8 mouse cellular contexts compared by ENCODE assay signal in the genomic region with DNA sequence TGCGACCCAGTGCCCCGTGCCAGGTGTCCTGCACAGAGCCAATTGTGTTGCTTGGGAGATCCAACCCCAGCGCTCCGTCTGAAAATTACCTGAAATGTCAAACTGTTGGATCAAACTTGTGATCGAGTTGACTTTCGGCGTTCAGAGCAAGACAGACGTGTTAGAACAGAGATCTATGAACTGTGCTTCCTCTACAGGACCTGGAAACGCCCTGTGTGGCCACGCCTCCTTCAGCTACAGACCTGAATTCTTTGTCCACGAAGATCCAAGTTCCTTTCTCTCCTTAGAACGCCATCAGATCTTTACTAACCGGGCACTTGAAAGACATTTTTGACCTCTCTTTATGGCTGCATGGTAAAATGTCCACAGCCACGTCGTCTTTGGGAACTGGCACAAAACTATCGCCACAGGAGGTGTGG. TPM values are rescaled to one million over a fixed set of nuclear protein-coding genes. Genes with fewer than 3 reads are reported as not detected.
A peak's percentile ranks its signal among the peaks of the same experiment; 100 is the strongest.
DNase-seq lines count a peak whose midpoint lies in the region; ATAC-seq and TF ChIP-seq lines count a peak whose summit lies in the region.
"Had no signal": no experiment of that assay in that cellular context is flagged by ENCODE, and none has a peak within 500 bp of the region (broad histone marks: within the 10 kb centered on the region; RNA-seq: fewer than 3 reads in every experiment).

Osmr (minus strand) TSS at position 369 of the 419 bp plus-strand sequence.

- no peaks in the 10 kb centered on the region for H3K9me3 ChIP-seq in limb, embryonic 15.5 days

- intact Hi-C loops in left cerebral cortex, postnatal 25 days (cut with DNase I), result no loop called here

- TF ChIP-seq CTCF in C2C12 (IDR thresholded peaks at IDR 0.05; ENCODE audit: control insufficient read depth, insufficient read depth, insufficient read length), result no peak
- TF ChIP-seq CTCF in olfactory bulb, adult 2 months (IDR thresholded peaks at IDR 0.05; ENCODE audit: insufficient read depth, low read depth, low read length), result no peak

- peaks cover 15% of the 10 kb centered on the region for H3K79me2 ChIP-seq in C2C12 (ENCODE audit: control insufficient read depth, insufficient read depth)

- H3ac ChIP-seq in C2C12 (ENCODE audit: control insufficient read depth, insufficient read length, low read depth), result peak within 1 kb of the TSS; percentile 94

- peaks cover 14% of the 10 kb centered on the region for H3K4me1 ChIP-seq in limb, embryonic 15.5 days
- peaks cover 12% of the 10 kb centered on the region for H3K4me1 ChIP-seq in olfactory bulb, adult 2 months (ENCODE audit: control insufficient read depth, insufficient read depth, low read length)

- no peaks in the 10 kb centered on the region for H3K36me3 ChIP-seq in C2C12 (ENCODE audit: control insufficient read depth, insufficient read depth)
- H3K36me3 ChIP-seq in limb, embryonic 15.5 days, result no peaks in the 10 kb centered on the region

- no peak for ATAC-seq in limb, embryonic 15.5 days (ENCODE audit: insufficient number of reproducible peaks, low FRiP score, low TSS enrichment, low read depth)

- H3K4me2 ChIP-seq in limb, embryonic 15.5 days, result peak within 1 kb of the TSS; percentile 89

- peak within 1 kb of the TSS; percentile 47 for H3K4me3 ChIP-seq in C2C12 (ENCODE audit: insufficient read depth, poor library complexity, severe bottlenecking)
- H3K4me3 ChIP-seq in limb, embryonic 15.5 days, result peak within 1 kb of the TSS; percentile 53
- peak within 1 kb of the TSS; percentile 36 for H3K4me3 ChIP-seq in olfactory bulb, adult 2 months (ENCODE audit: insufficient read depth, low read depth, low read length)

- no peak for TF ChIP-seq POLR2A in olfactory bulb, adult 2 months (IDR thresholded peaks at IDR 0.05; ENCODE audit: insufficient read depth, low read depth, low read length)

- H3K27me3 ChIP-seq in C2C12 (ENCODE audit: control insufficient read depth, insufficient read depth, insufficient read length), result no peaks in the 10 kb centered on the region
- peaks cover 19% of the 10 kb centered on the region for H3K27me3 ChIP-seq in limb, embryonic 15.5 days

- no peaks in the 10 kb centered on the region for H3K79me3 ChIP-seq in C2C12 (ENCODE audit: low read depth)

- H3K9ac ChIP-seq in limb, embryonic 15.5 days, result peak within 1 kb of the TSS; percentile 39

- WGBS in limb, embryonic 15.5 days, result 7% methylated on average over 16 of the region's 16 CpGs
- WGBS in olfactory bulb, adult 2 months, result 8% methylated on average over 16 of the region's 16 CpGs

- peak; percentile 49 for DNase-seq in ES-CJ7 (ENCODE audit: low read depth, low spot score)
- peak; percentile 80 for DNase-seq in gonadal fat pad, adult 2 months (ENCODE audit: low read depth)
- no peak for DNase-seq in spleen, adult 12 weeks (ENCODE audit: low spot score)
- no peak for DNase-seq in left cerebral cortex, postnatal 25 days (ENCODE audit: low spot score in 2 of 2)

- H3K27ac ChIP-seq in limb, embryonic 15.5 days, result 0 out of 2 replicates have a peak within 1 kb of the TSS, but pooled peaks have one; percentile 18
- H3K27ac ChIP-seq in olfactory bulb, adult 2 months (ENCODE audit: insufficient read depth, low read depth, low read length), result no peak within 1 kb of the TSS

TF ChIP-seq in C2C12, 6 proteins besides CTCF, POLR2A, EP300 and RAD21:
- TF ChIP-seq CEBPB (IDR thresholded peaks at IDR 0.05; ENCODE audit: low read depth) (no peak), MYOG (IDR thresholded peaks at IDR 0.05; ENCODE audit: control insufficient read depth, extremely low read depth, insufficient read length) (no peak), USF1 (IDR thresholded peaks at IDR 0.05; ENCODE audit: low read depth) (no peak), FOSL1 (IDR thresholded peaks at IDR 0.05; ENCODE audit: insufficient read depth, low read length, poor library complexity, severe bottlenecking) (no peak), MAX (IDR thresholded peaks at IDR 0.05) (no peak), MYOD1 (IDR thresholded peaks at IDR 0.05; ENCODE audit: control insufficient read depth, insufficient read length, low read depth) (no peak)

RNA-seq across cellular contexts. Expression of gene Osmr, which starts in this region (rescaled TPM):
- polyA plus RNA-seq in C2C12 (2012; fragmentation: generic; extraction: Trizol), result 5.9 TPM
- 11.1 and 14.4 TPM in 2 replicates for polyA plus RNA-seq in gonadal fat pad, adult 2 months (2012; rRNA removed)
- 2.8 and 3.4 TPM in 2 replicates for polyA plus RNA-seq in limb, embryonic 15.5 days (2015; fragmentation: Nextera tagmentation; extraction: Ambion mirVana)
- polyA plus RNA-seq in olfactory bulb, adult 2 months (2012; ENCODE audit: insufficient read depth, insufficient read length, low replicate concordance, missing spikeins), result not detected in 2 replicates
- total RNA-seq in left cerebral cortex, postnatal 25 days (2021), result 1 to 10 TPM; 2.3 to 2.5 TPM
- total RNA-seq: hematopoietic stem cell, adult 5-6 weeks had no signal

Comparison
In these comparisons a context has a peak if more than half of its experiments do, and no peak if none do; other contexts are left out.
1. DNase-seq: peak in ES-CJ7 (single experiment) and gonadal fat pad, adult 2 months (single experiment); none in spleen, adult 12 weeks (single experiment) and left cerebral cortex, postnatal 25 days (0 of 2).
2. Peak in every context shown above with its lines, with median percentiles within 50 percentile points of each other: H3K4me3 ChIP-seq.